In the genomic region with DNA sequence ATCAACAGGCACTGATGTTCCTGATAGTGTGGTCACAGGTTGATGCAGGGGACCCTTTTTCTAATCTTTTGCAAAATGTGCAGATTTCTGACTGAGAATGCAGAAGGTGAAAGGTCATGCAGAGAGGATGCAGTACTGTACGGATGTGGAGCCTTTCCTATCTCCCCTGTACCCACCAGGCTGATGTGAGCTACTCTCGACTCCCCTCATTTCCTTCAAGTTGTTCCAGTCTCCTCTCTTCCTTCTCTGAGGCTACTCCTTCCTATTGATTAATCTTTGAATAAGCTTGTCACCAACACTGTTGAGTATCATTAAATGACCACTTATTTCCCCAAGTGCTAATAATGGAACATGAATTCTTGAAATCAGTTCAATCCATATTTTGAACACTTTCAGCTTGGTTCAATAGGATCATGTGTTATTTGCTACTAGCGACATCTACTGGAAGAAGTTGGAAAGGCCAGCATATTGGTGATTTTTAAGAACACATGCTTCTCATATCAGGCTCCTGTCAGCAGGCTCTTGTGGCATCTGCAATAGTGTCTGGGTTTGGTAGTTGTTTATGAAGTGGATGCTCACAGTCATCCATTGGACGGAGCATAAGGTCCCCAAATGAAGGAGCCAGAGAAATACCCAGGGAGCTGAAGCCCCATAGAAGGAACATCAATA, we compare ENCODE assay signal across 10 mouse cellular contexts. TPM values are rescaled to one million over a fixed set of nuclear protein-coding genes. Genes with fewer than 3 reads are reported as not detected.
DNase-seq lines count a peak whose midpoint lies in the region; TF ChIP-seq lines count a peak whose summit lies in the region.
"Had no signal": no experiment of that assay in that cellular context is flagged by ENCODE, and none has a peak within 500 bp of the region (broad histone marks: within the 10 kb centered on the region; RNA-seq: fewer than 3 reads in every experiment).

No protein-coding gene starts in this region.

- H3K4me1 ChIP-seq in cortical plate, adult 2 months (ENCODE audit: control insufficient read depth, insufficient read depth, low read length) = 0 out of 2 replicates have a peak, but pooled peaks cover 1% of the 10 kb centered on the region
- H3K4me1 ChIP-seq in lung, adult 2 months (ENCODE audit: control insufficient read depth, insufficient read depth, low read length) = peaks cover 2% of the 10 kb centered on the region; the same call in 1 of the 2 replicates

- no peak for TF ChIP-seq POLR2A in cortical plate, adult 2 months (IDR thresholded peaks at IDR 0.05; ENCODE audit: extremely low read depth, insufficient read depth, low read length)
- no peak for TF ChIP-seq POLR2A in lung, adult 2 months (IDR thresholded peaks at IDR 0.05; ENCODE audit: borderline replicate concordance, extremely low read depth, low read depth, low read length)

- 20% methylated on average over 4 of the region's 4 CpGs for WGBS in lung, adult 2 months

- H3K27ac ChIP-seq in cortical plate, adult 2 months (ENCODE audit: insufficient read depth, low read length) = no peak overlapping the region

- DNase-seq in adrenal gland, adult 2 months = peak; percentile 23
- no peak for DNase-seq in adrenal gland, postnatal 4 days (ENCODE audit: low spot score in 2 of 2)
- peak; percentile 60 for DNase-seq in right cerebral cortex, adult 18-20 months
- no peak for DNase-seq in right cerebral cortex, postnatal 14 days
- peak; percentile 62 for DNase-seq in heart, postnatal 4 days
- no peak for DNase-seq in lung, adult 2 months
- peak; percentile 33 for DNase-seq in right cerebral cortex, postnatal 4 days

- H3K4me3 ChIP-seq in cortical plate, adult 2 months (ENCODE audit: insufficient read depth, low read length) = no peak overlapping the region
- no peak overlapping the region for H3K4me3 ChIP-seq in lung, adult 2 months (replicated peaks; ENCODE audit: extremely low read depth, low read depth, low read length)

- TF ChIP-seq CTCF in cortical plate, adult 2 months (IDR thresholded peaks at IDR 0.05; ENCODE audit: extremely low read depth, insufficient read depth, low read length) = peak; percentile 46
- peak; percentile 58; the same call in 1 of the 2 replicates for TF ChIP-seq CTCF in lung, adult 2 months (IDR thresholded peaks at IDR 0.05; ENCODE audit: insufficient read depth, low read length)

RNA-seq across cellular contexts. Expression of a gene that starts 12.7 kb away (rescaled TPM):
- not detected for total RNA-seq in adrenal gland, adult 2 months (2021)
- not detected in 2 replicates for polyA plus RNA-seq in adrenal gland, adult 2 months (2012; rRNA removed)
- not detected for total RNA-seq in adrenal gland, postnatal 4 days (2021)
- polyA plus RNA-seq in cortical plate, adult 2 months (2012; rRNA removed) = not detected in 2 replicates
- not detected for total RNA-seq in heart, postnatal 4 days (2021)
- not detected in 2 replicates for polyA plus RNA-seq in lung, adult 2 months (2012; rRNA removed)
- total RNA-seq: layer of hippocampus, postnatal 36 days had no signal
- polyA plus RNA-seq: C2C12 had no signal

RNA-seq across cellular contexts. Expression of a gene that starts 27.6 kb away (rescaled TPM):
- not detected for total RNA-seq in adrenal gland, adult 2 months (2021)
- not detected in 2 replicates for polyA plus RNA-seq in adrenal gland, adult 2 months (2012; rRNA removed)
- not detected for total RNA-seq in adrenal gland, postnatal 4 days (2021)
- not detected in 2 replicates for polyA plus RNA-seq in cortical plate, adult 2 months (2012; rRNA removed)
- total RNA-seq in heart, postnatal 4 days (2021) = not detected
- polyA plus RNA-seq in lung, adult 2 months (2012; rRNA removed) = not detected in 2 replicates
- total RNA-seq: layer of hippocampus, postnatal 36 days had no signal
- polyA plus RNA-seq: C2C12 had no signal

RNA-seq across cellular contexts. Expression of a gene that starts 31.9 kb away (rescaled TPM):
- not detected for total RNA-seq in adrenal gland, adult 2 months (2021)
- not detected in 2 replicates for polyA plus RNA-seq in adrenal gland, adult 2 months (2012; rRNA removed)
- not detected for total RNA-seq in adrenal gland, postnatal 4 days (2021)
- polyA plus RNA-seq in cortical plate, adult 2 months (2012; rRNA removed) = not detected in 2 replicates
- total RNA-seq in heart, postnatal 4 days (2021) = not detected
- polyA plus RNA-seq in lung, adult 2 months (2012; rRNA removed) = not detected in 2 replicates
- total RNA-seq: layer of hippocampus, postnatal 36 days had no signal
- polyA plus RNA-seq: C2C12 had no signal

RNA-seq across cellular contexts. Expression of a gene that starts 44.5 kb away (rescaled TPM):
- total RNA-seq in adrenal gland, adult 2 months (2021) = not detected
- not detected in 2 replicates for polyA plus RNA-seq in adrenal gland, adult 2 months (2012; rRNA removed)
- total RNA-seq in adrenal gland, postnatal 4 days (2021) = not detected
- not detected in 2 replicates for polyA plus RNA-seq in cortical plate, adult 2 months (2012; rRNA removed)
- not detected for total RNA-seq in heart, postnatal 4 days (2021)
- not detected in 2 replicates for polyA plus RNA-seq in lung, adult 2 months (2012; rRNA removed)
- total RNA-seq: layer of hippocampus, postnatal 36 days had no signal
- polyA plus RNA-seq: C2C12 had no signal

RNA-seq across cellular contexts. Expression of a gene that starts 50.6 kb away (rescaled TPM):
- under 1 TPM; 0.14 to 0.26 TPM for total RNA-seq in adrenal gland, adult 2 months (2021)
- 0.15 and 0.25 TPM in 2 replicates for polyA plus RNA-seq in adrenal gland, adult 2 months (2012; rRNA removed)
- under 1 TPM; 0.48 to 0.73 TPM for total RNA-seq in adrenal gland, postnatal 4 days (2021)
- polyA plus RNA-seq in cortical plate, adult 2 months (2012; rRNA removed) = 3.9 and 5.2 TPM in 2 replicates
- 1 to 10 TPM in 1 of 2 experiments, under 1 TPM in 1; 0.83 to 1.5 TPM for total RNA-seq in heart, postnatal 4 days (2021)
- 3.5 and 4.5 TPM in 2 replicates for polyA plus RNA-seq in lung, adult 2 months (2012; rRNA removed)
- polyA plus RNA-seq: C2C12 had no signal

Comparison
In these comparisons a context has a peak if more than half of its experiments do, and no peak if none do; other contexts are left out.
1. DNase-seq: peak in adrenal gland, adult 2 months (single experiment), right cerebral cortex, adult 18-20 months (single experiment), heart, postnatal 4 days (single experiment) and right cerebral cortex, postnatal 4 days (single experiment); none in adrenal gland, postnatal 4 days (0 of 2), right cerebral cortex, postnatal 14 days (single experiment) and lung, adult 2 months (single experiment).